8 mouse cellular contexts compared by ENCODE assay signal in the genomic region with DNA sequence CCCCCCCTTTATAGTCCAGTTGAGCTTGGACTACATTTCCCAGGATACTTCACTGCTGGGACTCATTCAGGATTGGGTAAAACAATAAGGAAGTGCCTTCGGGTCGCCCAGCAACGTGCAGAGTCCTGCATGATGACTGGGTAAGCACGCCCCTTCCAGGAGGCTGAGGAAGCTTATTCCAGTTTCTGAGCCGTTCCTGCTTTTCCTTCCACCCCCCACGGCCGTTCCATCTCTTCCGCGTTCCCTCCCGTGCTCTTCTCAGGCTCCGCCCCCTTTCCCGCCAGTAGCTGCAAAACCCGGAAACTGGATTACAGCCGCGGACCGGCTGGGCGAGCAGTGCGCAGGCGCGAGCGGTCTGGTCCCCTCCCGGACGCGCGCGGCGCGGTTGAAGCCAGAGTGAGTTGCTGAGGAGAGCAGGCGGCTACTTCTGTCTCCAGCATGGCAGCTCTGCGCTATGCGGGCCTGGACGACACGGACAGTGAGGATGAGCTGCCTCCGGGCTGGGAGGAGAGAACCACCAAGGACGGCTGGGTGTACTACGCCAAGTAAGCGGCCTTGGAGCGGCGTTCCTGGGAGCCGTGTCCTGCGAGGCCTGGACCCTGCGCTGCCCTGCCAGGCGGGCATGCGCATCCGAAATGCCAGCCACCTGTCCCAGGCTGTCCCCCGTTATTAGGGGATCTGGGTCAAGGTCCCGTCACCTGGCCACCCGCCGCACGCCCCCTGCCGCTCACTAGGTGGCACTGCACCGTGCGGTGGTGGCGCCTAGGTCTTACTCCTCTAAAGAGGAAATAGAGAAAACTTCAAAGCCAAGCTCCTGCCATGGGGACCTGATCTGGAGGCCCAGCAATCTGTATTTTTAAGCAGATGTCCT. TPM values are rescaled to one million over a fixed set of nuclear protein-coding genes. Genes with fewer than 3 reads are reported as not detected.
DNase-seq lines count a peak whose midpoint lies in the region; ATAC-seq and TF ChIP-seq lines count a peak whose summit lies in the region.

A gene (plus strand): TSS at position 322 of the 871 bp plus-strand sequence.

- peak within 1 kb of the TSS; percentile 79 for H3K9ac ChIP-seq in hindbrain, embryonic 13.5 days

- no peaks in the 10 kb centered on the region for H3K36me3 ChIP-seq in hindbrain, embryonic 13.5 days

- peak; percentile 99 for TF ChIP-seq CTCF in Patski (IDR thresholded peaks at IDR 0.05)

- POLR2A ChIA-PET in Patski (lab: Charles Lee): interaction anchor here (0.5 kb wide), 1 partner anchor 306 kb away, joined by 3 read pairs; no protein-coding TSS in a partner anchor

- ATAC-seq in Patski: peak; percentile 97
- ATAC-seq in hindbrain, embryonic 13.5 days (ENCODE audit: low FRiP score): peak; percentile 99

- under 1% methylated on average over 53 of the region's 54 CpGs for WGBS in hindbrain, embryonic 13.5 days

- H3K4me1 ChIP-seq in hindbrain, embryonic 13.5 days (replicated peaks): peaks cover 8% of the 10 kb centered on the region

- H3K27ac ChIP-seq in hindbrain, embryonic 13.5 days: peak within 1 kb of the TSS; percentile 85

- H3K4me2 ChIP-seq in hindbrain, embryonic 13.5 days: peak within 1 kb of the TSS; percentile 85

- no peaks in the 10 kb centered on the region for H3K9me3 ChIP-seq in hindbrain, embryonic 13.5 days

- in situ Hi-C loops in Patski (cut with MboI; ENCODE audit: low pct_unique_long_range_greater_than_20kb): loop anchor here (5.0 kb wide), 2 partner anchors 362 to 777 kb away; no protein-coding TSS in a partner anchor

- H3K4me3 ChIP-seq in hindbrain, embryonic 13.5 days: peak within 1 kb of the TSS; percentile 65

- CTCF ChIA-PET in Patski (lab: Charles Lee): interaction anchor here (0.7 to 4.4 kb wide), 5 partner anchors 12 to 368 kb away, joined by 3 to 30 read pairs (median 5); no protein-coding TSS in a partner anchor

- peak; percentile 97 for DNase-seq in Patski (ENCODE audit: low read depth, low spot score)
- DNase-seq in cerebellum, postnatal 14 days: peak; percentile 100
- peak; percentile 99 for DNase-seq in frontal cortex, postnatal 14 days (ENCODE audit: low spot score in 2 of 2)
- peak; percentile 100 for DNase-seq in layer of hippocampus, postnatal 25 days (ENCODE audit: extremely low spot score in 1 of 2, low spot score in 1 of 2)
- DNase-seq in lung, postnatal 25 days (ENCODE audit: low spot score): peak; percentile 98
- DNase-seq in retina, embryonic 14.5 days (ENCODE audit: low spot score): peak; percentile 100
- DNase-seq in thymus, postnatal 4 days: peak; percentile 99

- H3K27me3 ChIP-seq in Patski: no peaks in the 10 kb centered on the region
- H3K27me3 ChIP-seq in hindbrain, embryonic 13.5 days: no peaks in the 10 kb centered on the region

RNA-seq across cellular contexts. Expression of the gene that starts here (rescaled TPM):
- 21.9 TPM for polyA plus RNA-seq in Patski (2021)
- 12.4 and 13.8 TPM in 2 replicates for polyA plus RNA-seq in hindbrain, embryonic 13.5 days (2015; fragmentation: Nextera tagmentation; extraction: Ambion mirVana)
- total RNA-seq in layer of hippocampus, postnatal 25 days (2021): 10 to 100 TPM; 11.4 to 11.9 TPM

Comparison
In these comparisons a context has a peak if more than half of its experiments do, and no peak if none do; other contexts are left out.
1. Peak in every context shown above with its lines: DNase-seq, ATAC-seq, H3K4me3 ChIP-seq and H3K27ac ChIP-seq.